Mouse (Mus musculus): ENCODE data around the gene Stra6. TPM values are rescaled to one million over a fixed set of nuclear protein-coding genes. Genes with fewer than 3 reads are reported as not detected.

The Stra6 gene
- polyA plus RNA-seq, 2 experiments from 2014 or later = 3.8 to 7.2 TPM

GRCm38 (mm10) chr9:58133893-58134884, 70.6 kb downstream of the Stra6 start:
- peak; percentile 84 for ATAC-seq

DNA sequence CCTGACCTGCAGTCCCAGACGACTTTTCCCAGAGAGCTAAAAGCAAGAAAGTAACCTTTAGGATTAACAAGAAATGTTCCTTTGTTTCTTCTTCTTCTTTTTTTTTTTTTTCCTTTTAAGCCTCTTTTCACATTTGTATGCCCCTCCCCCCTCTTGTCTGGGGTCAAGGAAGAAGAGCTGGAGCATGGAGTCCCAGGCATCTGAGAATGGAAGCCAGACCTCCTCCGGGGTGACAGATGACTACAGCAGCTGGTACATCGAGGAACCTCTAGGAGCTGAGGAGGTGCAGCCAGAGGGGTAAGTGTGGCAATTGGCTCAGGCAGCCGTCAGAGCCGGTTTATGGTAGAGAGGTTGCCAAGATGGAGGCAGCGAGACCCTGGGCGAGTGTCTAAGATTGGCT, 71.3 kb downstream of the Stra6 start:
- ATAC-seq = no peak

DNA sequence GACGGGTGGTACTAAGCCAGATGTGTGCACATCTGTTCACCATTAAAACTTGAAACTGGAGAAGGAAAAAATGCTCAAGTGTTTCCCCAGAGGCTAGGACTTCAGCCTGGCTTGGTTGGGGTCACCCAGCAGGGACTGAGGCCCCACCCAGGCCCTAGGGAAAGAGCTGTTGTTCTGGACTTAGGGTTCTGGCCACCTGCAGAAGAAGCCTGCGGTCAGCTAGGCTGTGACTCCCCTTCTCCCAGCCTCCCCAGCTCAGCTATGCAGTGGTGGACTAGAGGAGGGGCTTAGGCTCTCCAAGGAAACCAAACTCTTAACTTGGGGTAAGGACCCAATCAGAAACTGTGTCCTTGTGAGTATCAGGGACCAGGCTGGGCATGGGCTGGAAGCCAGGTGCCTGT, 72.3 kb downstream of the Stra6 start:
- no peak for ATAC-seq

DNA sequence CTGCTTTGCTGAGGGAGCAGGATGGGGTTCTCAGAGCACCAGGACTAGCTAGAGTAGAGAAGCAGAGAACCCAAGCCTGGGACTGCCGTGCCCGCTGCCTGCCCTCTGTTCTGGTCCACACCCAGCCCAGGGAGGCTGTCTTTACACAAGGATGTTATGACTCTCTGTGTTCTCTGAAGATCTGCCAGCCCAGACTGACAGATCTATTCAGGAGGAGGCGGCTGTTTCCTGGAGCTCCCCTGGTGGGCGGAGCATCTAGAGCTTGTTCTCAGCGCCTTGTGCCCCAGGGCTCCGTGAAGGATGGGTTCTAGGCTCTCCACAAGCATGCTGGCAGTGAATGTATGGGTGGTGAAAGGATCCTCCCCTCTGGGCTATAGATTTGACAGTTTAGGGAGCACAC, 76.4 kb downstream of the Stra6 start:
- ATAC-seq = peak; percentile 97

GRCm38 (mm10) chr9:58143419-58143818, 79.8 kb downstream of the Stra6 start:
- ATAC-seq = no peak

DNA sequence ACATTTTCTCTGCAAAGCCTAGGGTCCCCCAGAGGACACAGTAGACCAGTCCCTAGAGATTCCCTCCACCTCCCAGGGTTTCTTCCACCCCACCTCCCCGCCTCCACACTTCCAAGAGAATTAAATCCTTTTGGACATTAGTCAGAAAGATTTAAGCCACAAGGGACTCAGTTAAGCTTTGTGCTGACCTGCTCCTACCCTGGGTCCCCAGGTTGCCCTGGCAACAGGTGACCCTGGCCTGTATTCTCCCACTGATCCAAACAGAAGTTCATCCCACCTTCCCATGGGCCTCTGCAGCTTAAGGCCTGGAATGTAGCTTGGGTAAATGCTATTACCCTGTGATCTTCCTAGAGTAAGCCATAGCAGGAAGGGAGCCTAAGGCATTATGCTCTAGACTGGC, 81.1 kb downstream of the Stra6 start:
- no peak for ATAC-seq

DNA sequence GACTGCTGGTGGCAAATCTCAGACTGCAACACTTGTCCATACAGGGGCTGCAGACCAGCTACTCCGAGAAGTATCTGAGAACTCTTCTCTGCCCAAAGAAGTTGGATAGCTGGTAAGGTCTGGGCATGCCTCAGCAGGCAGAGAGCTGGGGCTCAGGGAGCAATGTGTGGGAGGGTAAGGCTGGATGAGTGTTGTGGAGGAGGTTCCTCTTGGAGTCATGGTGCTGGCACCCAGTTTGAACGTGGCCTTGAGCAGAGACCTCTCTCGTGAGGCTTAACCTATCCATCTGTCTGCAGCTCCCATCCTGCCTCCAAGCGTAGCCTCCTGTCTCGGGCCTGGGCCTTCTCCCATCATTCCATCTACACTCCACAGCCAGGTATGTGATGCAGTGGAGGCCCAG, 81.8 kb downstream of the Stra6 start:
- ATAC-seq = no peak

GRCm38 (mm10) chr9:58148806-58149205, 85.2 kb downstream of the Stra6 start:
- no peak for ATAC-seq

DNA sequence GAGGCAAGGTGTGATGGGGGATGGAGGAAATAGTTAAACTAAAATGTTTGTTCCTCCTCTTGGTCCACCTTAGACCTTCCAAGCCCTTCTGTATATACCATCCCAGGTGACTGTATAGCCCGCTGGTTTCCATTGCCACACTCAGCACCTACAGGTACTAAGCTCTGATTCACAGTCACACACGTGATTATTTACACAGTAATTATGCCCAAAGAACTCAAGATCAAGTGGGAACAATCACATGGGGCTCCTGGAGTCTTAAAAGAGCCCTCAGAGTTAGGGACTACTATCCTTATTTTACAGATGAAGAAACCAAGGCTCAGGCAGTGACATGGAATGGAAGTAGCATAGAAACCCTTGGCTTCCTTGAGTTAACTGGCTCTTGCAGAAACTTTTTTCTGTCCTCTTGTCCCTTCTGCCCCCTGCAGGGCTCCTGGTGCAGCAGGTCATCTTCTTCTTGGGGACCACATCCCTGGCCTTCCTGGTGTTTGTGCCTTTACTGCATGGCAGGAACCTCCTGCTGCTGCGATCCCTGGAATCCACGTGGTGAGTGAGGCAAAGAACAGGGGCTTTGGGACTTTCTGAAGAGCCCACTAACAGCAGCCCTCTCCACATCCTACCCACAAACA, 87.3 kb downstream of the Stra6 start:
- ATAC-seq = no peak

GRCm38 (mm10) chr9:58153095-58153494, 89.5 kb downstream of the Stra6 start:
- ATAC-seq = no peak

GRCm38 (mm10) chr9:58155366-58155765, 91.8 kb downstream of the Stra6 start:
- ATAC-seq = no peak

- ATAC-seq = no peak
Measured at GRCm38 (mm10) chr9:58156819-58157560, 93.4 kb downstream of the Stra6 start.

- ATAC-seq = no peak
Measured at GRCm38 (mm10) chr9:58157838-58158237, 94.2 kb downstream of the Stra6 start.

- ATAC-seq = no peak
Measured at GRCm38 (mm10) chr9:58158541-58159311, 95.1 kb downstream of the Stra6 start.

DNA sequence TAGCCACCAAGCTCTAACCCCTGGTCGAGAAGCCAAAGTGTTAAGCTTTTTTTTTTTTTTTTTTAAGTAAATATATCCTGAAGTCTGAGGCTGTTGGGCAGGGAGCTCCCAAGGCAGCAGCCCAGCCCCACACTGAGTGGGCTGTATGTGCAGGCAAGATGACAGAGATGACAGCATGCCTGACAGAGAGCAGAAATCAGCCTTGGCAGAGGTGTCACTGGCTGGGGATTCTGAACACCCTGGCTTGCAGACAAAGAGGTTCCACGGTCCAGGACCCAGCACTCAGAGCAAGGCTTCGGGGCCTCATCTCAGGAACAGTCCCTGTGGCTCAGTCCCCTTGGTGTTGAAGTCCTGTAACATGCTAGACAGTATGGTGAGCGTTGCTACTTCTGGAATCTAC, 96.3 kb downstream of the Stra6 start:
- no peak for ATAC-seq

DNA sequence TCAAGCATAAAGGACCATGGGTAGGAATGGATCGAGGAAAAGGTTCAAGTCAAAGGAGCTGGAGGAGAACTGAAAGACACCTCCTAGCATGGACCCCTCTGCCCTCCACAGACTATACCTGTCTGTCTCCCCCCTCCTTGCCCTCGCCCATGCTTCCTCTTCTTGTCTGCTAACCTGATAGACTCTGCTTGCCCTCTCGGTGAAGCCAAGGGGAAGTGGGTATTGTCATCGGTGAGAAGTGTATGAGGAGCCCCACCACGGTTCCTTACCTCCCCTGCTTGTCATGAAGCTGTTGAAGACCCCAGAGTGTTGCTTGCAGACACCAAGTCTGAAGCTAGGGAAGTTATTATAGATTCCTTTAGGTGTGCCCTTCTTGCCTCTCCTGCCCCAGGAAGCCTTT, 96.7 kb downstream of the Stra6 start:
- no peak for ATAC-seq

DNA sequence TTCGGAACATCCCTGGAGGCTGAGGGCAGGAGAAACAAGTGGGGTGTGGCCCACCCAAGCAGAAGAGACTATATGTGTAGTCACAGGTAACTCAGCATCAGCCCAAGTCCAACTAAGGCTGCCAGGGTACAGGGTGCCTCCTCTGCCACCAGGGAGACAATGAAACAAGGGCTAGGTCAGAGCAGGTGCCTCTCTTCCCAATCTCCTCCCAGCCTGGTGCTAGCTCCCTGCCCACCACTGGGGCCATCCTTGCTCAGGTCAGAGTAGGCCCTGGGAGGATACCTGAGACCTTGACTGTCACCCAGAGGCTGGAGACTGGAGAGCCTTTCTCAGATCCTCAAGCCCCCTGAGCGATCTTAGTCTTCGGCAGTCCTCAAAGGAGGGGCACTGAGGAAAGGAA, 98.6 kb downstream of the Stra6 start:
- no peak for ATAC-seq

DNA sequence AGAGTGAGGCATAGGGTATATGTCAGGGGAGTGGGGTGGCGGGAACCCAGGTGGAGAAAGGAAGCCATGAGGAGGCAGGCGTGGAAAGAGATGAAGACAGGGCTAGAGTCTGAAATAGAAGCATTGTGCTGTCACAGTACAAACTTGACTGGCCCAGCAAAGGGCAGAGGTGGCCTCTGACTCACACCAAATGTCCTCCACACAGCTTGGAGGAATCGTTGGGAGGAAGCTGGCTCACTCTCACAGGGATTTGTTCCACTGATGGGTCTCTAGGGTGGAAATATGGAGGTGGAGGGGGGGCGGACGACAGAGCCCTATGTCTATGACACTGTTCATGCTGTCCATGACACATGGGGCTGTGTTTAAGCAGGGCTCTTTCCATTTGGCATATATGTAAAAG, 99.6 kb downstream of the Stra6 start:
- no peak for ATAC-seq

DNA sequence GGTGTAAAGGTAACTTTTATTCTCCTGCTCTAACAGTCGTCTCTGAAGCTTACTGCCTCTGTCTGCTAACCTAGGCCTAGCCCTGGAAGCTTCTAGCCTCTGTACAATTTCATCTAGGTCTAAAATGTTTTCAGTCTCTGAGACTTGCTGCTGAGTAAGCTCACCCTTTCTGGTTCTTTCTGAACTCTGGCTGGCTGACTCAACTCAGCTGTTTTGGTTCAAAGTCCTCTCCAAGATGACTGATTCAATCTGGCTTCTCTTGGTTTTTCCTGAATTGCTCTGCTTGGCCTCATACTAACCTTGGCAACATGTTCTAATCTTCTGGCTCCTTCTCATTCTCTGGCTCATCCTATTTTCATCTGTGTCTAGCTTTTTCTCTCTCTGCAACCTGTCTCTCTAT, 102.2 kb downstream of the Stra6 start:
- no peak for ATAC-seq

DNA sequence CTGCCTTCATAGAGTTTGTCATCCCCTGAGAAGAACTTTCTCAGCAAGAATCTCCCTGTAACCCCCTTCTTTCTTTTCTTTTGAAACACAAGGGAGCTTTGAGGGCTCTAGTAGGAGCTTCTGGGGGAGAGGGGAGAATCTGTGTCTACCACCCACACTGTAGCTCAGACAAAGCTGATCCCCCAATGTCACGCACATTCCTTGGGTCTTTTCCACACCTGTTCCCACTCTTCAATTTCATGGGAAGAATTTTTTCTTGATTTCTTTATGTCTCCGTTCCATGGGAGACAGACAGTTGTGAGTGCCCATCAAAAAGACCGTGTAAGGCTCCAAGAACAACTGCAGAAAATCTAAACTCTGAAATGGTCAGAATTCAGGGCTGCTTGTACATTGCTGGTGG, 105.3 kb downstream of the Stra6 start:
- no peak for ATAC-seq

DNA sequence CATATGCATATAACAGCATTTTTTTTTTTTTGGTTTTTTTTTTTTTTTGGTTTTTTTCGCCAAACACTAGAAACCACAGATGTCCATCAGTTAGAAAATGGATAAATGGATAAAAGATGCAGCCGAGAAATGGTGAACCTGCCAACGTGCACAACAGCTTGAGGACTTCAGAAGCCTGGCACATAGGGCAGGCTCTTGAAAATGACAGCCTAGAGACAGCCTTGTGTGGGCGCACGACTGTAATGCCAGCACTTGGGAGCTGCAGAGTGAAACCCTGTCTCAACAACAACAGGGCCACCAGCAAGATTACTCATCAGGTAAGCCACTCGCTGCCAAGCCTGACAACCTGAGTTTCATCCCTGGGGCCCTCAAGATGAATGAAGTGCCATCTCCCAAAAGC, 105.8 kb downstream of the Stra6 start:
- ATAC-seq = no peak

GRCm38 (mm10) chr9:58172863-58173262, 109.3 kb downstream of the Stra6 start:
- no peak for ATAC-seq
